Mouse (Mus musculus) lung, postnatal 0 days (tissue): Measurements from ENCODE around the gene Zfp366.

Source experiments
- CTCF ChIP-seq: IDR thresholded peaks from 2 replicates; pipeline ENCODE4 v1.5.1; 2016; ENCODE audit warnings: antibody characterized with exemption, mild to moderate bottlenecking
- EP300 ChIP-seq: IDR thresholded peaks from 2 replicates; pipeline ENCODE4 v1.6.1; 2016; ENCODE audit warnings: antibody characterized with exemption, mild to moderate bottlenecking, control low read depth

DNA sequence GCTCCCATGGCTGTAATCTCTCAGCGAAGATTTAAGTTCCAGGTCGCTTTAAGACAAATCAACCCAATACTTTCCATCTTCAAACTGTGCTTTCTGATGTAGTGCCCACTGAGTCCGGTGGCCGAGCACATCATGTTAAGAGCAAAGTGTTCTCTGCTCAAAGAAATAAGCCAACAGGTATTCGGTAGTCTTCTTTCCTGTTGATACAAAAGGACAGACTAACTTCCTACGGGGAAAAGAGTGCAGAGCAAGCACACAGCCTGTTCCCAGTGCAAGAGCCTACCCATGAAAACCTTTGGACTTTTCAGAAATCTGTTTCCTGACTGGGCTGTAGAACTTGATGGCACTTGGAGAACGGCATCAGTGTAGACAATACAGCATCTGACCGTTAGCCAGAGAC lies 39.3 kb downstream of the Zfp366 start:
- TF ChIP-seq CTCF: no peak
- no peak for TF ChIP-seq EP300
